Mouse (Mus musculus) spleen, postnatal 36 days (tissue): ENCODE results near the gene Adamts14.

Experiments used
- DNase-seq, 2 experiments: peaks; one replicate each; pipeline ENCODE4 v3.0.0; 2022; ENCODE audit warnings: low spot score in 2 of 2, mixed read lengths in 1 of 2

The Adamts14 gene

GRCm38 (mm10) chr10:61273081-61273843 is at the start of gene Adamts14:
TSS of gene Adamts14 (minus strand) at chr10:61273438.
- no peak for DNase-seq

GRCm38 (mm10) chr10:61318527-61318926 is 45.3 kb upstream of the Adamts14 start:
- DNase-seq = no peak

GRCm38 (mm10) chr10:61315324-61315880 is 42.2 kb upstream of the Adamts14 start:
- no peak for DNase-seq

- no peak for DNase-seq
Measured at GRCm38 (mm10) chr10:61313750-61314149, 40.5 kb upstream of the Adamts14 start.

GRCm38 (mm10) chr10:61312754-61313153 is 39.5 kb upstream of the Adamts14 start:
- no peak for DNase-seq

GRCm38 (mm10) chr10:61312159-61312558 is 38.9 kb upstream of the Adamts14 start:
- DNase-seq = no peak

- DNase-seq = no peak
Measured at GRCm38 (mm10) chr10:61308706-61309320, 35.6 kb upstream of the Adamts14 start.

- DNase-seq = peak; percentile 23 to 26
Measured at GRCm38 (mm10) chr10:61305928-61306590, 32.8 kb upstream of the Adamts14 start.

GRCm38 (mm10) chr10:61304046-61304445 is 30.8 kb upstream of the Adamts14 start:
- no peak for DNase-seq

GRCm38 (mm10) chr10:61300996-61301395 is 27.8 kb upstream of the Adamts14 start:
- no peak for DNase-seq

GRCm38 (mm10) chr10:61297477-61297876 is 24.2 kb upstream of the Adamts14 start, which contains the start of gene Prf1:
TSS of gene Prf1 (plus strand) at chr10:61297833.
- peak; percentile 65 to 67 for DNase-seq

- no peak for DNase-seq
Measured at GRCm38 (mm10) chr10:61296713-61297445, 23.6 kb upstream of the Adamts14 start.

- DNase-seq = no peak
Measured at GRCm38 (mm10) chr10:61294242-61294641, 21.0 kb upstream of the Adamts14 start.

- no peak for DNase-seq
Measured at GRCm38 (mm10) chr10:61290479-61290878, 17.2 kb upstream of the Adamts14 start.

- no peak for DNase-seq
Measured at GRCm38 (mm10) chr10:61290016-61290415, 16.8 kb upstream of the Adamts14 start.

GRCm38 (mm10) chr10:61286246-61286645 is 13.0 kb upstream of the Adamts14 start:
- DNase-seq = no peak

GRCm38 (mm10) chr10:61285271-61285670 is 12.0 kb upstream of the Adamts14 start:
- DNase-seq = no peak

- DNase-seq = no peak
Measured at GRCm38 (mm10) chr10:61284309-61284708, 11.1 kb upstream of the Adamts14 start.

GRCm38 (mm10) chr10:61281115-61281514 is 7.9 kb upstream of the Adamts14 start:
- DNase-seq = no peak

GRCm38 (mm10) chr10:61277918-61278674 is 4.9 kb upstream of the Adamts14 start:
- DNase-seq = peak in 1 of 2 experiments; percentile 16

GRCm38 (mm10) chr10:61277051-61277450 is 3.8 kb upstream of the Adamts14 start:
- no peak for DNase-seq
